Mouse (Mus musculus): Measurements from ENCODE around the gene Zmynd8. TPM values are rescaled to one million over a fixed set of nuclear protein-coding genes. Genes with fewer than 3 reads are reported as not detected.

The Zmynd8 gene
- polyA plus RNA-seq, 1 experiment: 20.7 TPM

- Histone ChIP-seq H3K27me3 (ENCODE audit: control insufficient read depth, insufficient read depth, insufficient read length) (no peaks in the 10 kb centered on the region), H3K79me2 (ENCODE audit: control insufficient read depth, insufficient read depth) (peaks cover 3% of the 10 kb centered on the region), H3ac (ENCODE audit: control insufficient read depth, insufficient read length, low read depth) (no peak overlapping the region), H3K79me3 (ENCODE audit: low read depth) (no peaks in the 10 kb centered on the region), H3K36me3 (ENCODE audit: control insufficient read depth, insufficient read depth) (peaks cover 93% of the 10 kb centered on the region), H3K4me3 (ENCODE audit: insufficient read depth, poor library complexity, severe bottlenecking) (no peak overlapping the region)
- TF ChIP-seq FOSL1 (IDR thresholded peaks at IDR 0.05; ENCODE audit: insufficient read depth, low read length, poor library complexity, severe bottlenecking) (no peak), MYOD1 (IDR thresholded peaks at IDR 0.05; ENCODE audit: control insufficient read depth, insufficient read length, low read depth) (no peak), USF1 (IDR thresholded peaks at IDR 0.05; ENCODE audit: low read depth) (no peak), CEBPB (IDR thresholded peaks at IDR 0.05; ENCODE audit: low read depth) (no peak), CTCF (IDR thresholded peaks at IDR 0.05; ENCODE audit: control insufficient read depth, insufficient read depth, insufficient read length) (no peak), MYOG (IDR thresholded peaks at IDR 0.05; ENCODE audit: control insufficient read depth, extremely low read depth, insufficient read length) (no peak)
Measured at GRCm38 (mm10) chr2:165839317-165839652, 59.5 kb downstream of the Zmynd8 start.

GRCm38 (mm10) chr2:165838606-165839316 is 60.1 kb downstream of the Zmynd8 start:
- Histone ChIP-seq H3K36me3 (ENCODE audit: control insufficient read depth, insufficient read depth) (peaks cover 93% of the 10 kb centered on the region), H3K79me3 (ENCODE audit: low read depth) (no peaks in the 10 kb centered on the region), H3K79me2 (ENCODE audit: control insufficient read depth, insufficient read depth) (no peaks in the 10 kb centered on the region), H3K27me3 (ENCODE audit: control insufficient read depth, insufficient read depth, insufficient read length) (no peaks in the 10 kb centered on the region), H3ac (ENCODE audit: control insufficient read depth, insufficient read length, low read depth) (no peak overlapping the region), H3K4me3 (ENCODE audit: insufficient read depth, poor library complexity, severe bottlenecking) (no peak overlapping the region)
- no peak for TF ChIP-seq CTCF (IDR thresholded peaks at IDR 0.05; ENCODE audit: control insufficient read depth, insufficient read depth, insufficient read length)
- no peak for TF ChIP-seq CEBPB (IDR thresholded peaks at IDR 0.05; ENCODE audit: low read depth)
- TF ChIP-seq FOSL1 (IDR thresholded peaks at IDR 0.05; ENCODE audit: insufficient read depth, low read length, poor library complexity, severe bottlenecking): no peak
- TF ChIP-seq MAX (IDR thresholded peaks at IDR 0.05): no peak
- TF ChIP-seq MYOD1 (IDR thresholded peaks at IDR 0.05; ENCODE audit: control insufficient read depth, insufficient read length, low read depth): no peak
- no peak for TF ChIP-seq USF1 (IDR thresholded peaks at IDR 0.05; ENCODE audit: low read depth)
- no peak for TF ChIP-seq MYOG (IDR thresholded peaks at IDR 0.05; ENCODE audit: control insufficient read depth, extremely low read depth, insufficient read length)

- Histone ChIP-seq H3K36me3 (ENCODE audit: control insufficient read depth, insufficient read depth) (peaks cover 90% of the 10 kb centered on the region), H3K79me3 (ENCODE audit: low read depth) (no peaks in the 10 kb centered on the region), H3ac (ENCODE audit: control insufficient read depth, insufficient read length, low read depth) (no peak overlapping the region), H3K79me2 (ENCODE audit: control insufficient read depth, insufficient read depth) (no peaks in the 10 kb centered on the region), H3K27me3 (ENCODE audit: control insufficient read depth, insufficient read depth, insufficient read length) (no peaks in the 10 kb centered on the region), H3K4me3 (ENCODE audit: insufficient read depth, poor library complexity, severe bottlenecking) (no peak overlapping the region)
- TF ChIP-seq USF1 (IDR thresholded peaks at IDR 0.05; ENCODE audit: low read depth) (no peak), CEBPB (IDR thresholded peaks at IDR 0.05; ENCODE audit: low read depth) (no peak), MYOG (IDR thresholded peaks at IDR 0.05; ENCODE audit: control insufficient read depth, extremely low read depth, insufficient read length) (no peak), MAX (IDR thresholded peaks at IDR 0.05) (no peak), FOSL1 (IDR thresholded peaks at IDR 0.05; ENCODE audit: insufficient read depth, low read length, poor library complexity, severe bottlenecking) (no peak), CTCF (IDR thresholded peaks at IDR 0.05; ENCODE audit: control insufficient read depth, insufficient read depth, insufficient read length) (no peak), MYOD1 (IDR thresholded peaks at IDR 0.05; ENCODE audit: control insufficient read depth, insufficient read length, low read depth) (no peak)
Measured at GRCm38 (mm10) chr2:165834601-165835000, 64.2 kb downstream of the Zmynd8 start.

GRCm38 (mm10) chr2:165833468-165833867 is 65.3 kb downstream of the Zmynd8 start:
- Histone ChIP-seq H3K36me3 (ENCODE audit: control insufficient read depth, insufficient read depth) (peaks cover 90% of the 10 kb centered on the region), H3K79me2 (ENCODE audit: control insufficient read depth, insufficient read depth) (no peaks in the 10 kb centered on the region), H3K79me3 (ENCODE audit: low read depth) (no peaks in the 10 kb centered on the region), H3ac (ENCODE audit: control insufficient read depth, insufficient read length, low read depth) (no peak overlapping the region), H3K27me3 (ENCODE audit: control insufficient read depth, insufficient read depth, insufficient read length) (no peaks in the 10 kb centered on the region), H3K4me3 (ENCODE audit: insufficient read depth, poor library complexity, severe bottlenecking) (peak overlapping the region; percentile 18)
- TF ChIP-seq MYOG (IDR thresholded peaks at IDR 0.05; ENCODE audit: control insufficient read depth, extremely low read depth, insufficient read length) (no peak), MYOD1 (IDR thresholded peaks at IDR 0.05; ENCODE audit: control insufficient read depth, insufficient read length, low read depth) (no peak), CEBPB (IDR thresholded peaks at IDR 0.05; ENCODE audit: low read depth) (no peak), USF1 (IDR thresholded peaks at IDR 0.05; ENCODE audit: low read depth) (no peak), MAX (IDR thresholded peaks at IDR 0.05) (no peak), FOSL1 (IDR thresholded peaks at IDR 0.05; ENCODE audit: insufficient read depth, low read length, poor library complexity, severe bottlenecking) (no peak), CTCF (IDR thresholded peaks at IDR 0.05; ENCODE audit: control insufficient read depth, insufficient read depth, insufficient read length) (no peak)

- TF ChIP-seq USF1 (IDR thresholded peaks at IDR 0.05; ENCODE audit: low read depth): no peak
- TF ChIP-seq MYOG (IDR thresholded peaks at IDR 0.05; ENCODE audit: control insufficient read depth, extremely low read depth, insufficient read length): no peak
- no peak for TF ChIP-seq CEBPB (IDR thresholded peaks at IDR 0.05; ENCODE audit: low read depth)
- no peak for TF ChIP-seq MAX (IDR thresholded peaks at IDR 0.05)
- TF ChIP-seq CTCF (IDR thresholded peaks at IDR 0.05; ENCODE audit: control insufficient read depth, insufficient read depth, insufficient read length): no peak
- no peak for TF ChIP-seq MYOD1 (IDR thresholded peaks at IDR 0.05; ENCODE audit: control insufficient read depth, insufficient read length, low read depth)
- no peak for TF ChIP-seq FOSL1 (IDR thresholded peaks at IDR 0.05; ENCODE audit: insufficient read depth, low read length, poor library complexity, severe bottlenecking)
- no peaks in the 10 kb centered on the region for H3K79me2 ChIP-seq (ENCODE audit: control insufficient read depth, insufficient read depth)
- H3K27me3 ChIP-seq (ENCODE audit: control insufficient read depth, insufficient read depth, insufficient read length): no peaks in the 10 kb centered on the region
- peaks cover 89% of the 10 kb centered on the region for H3K36me3 ChIP-seq (ENCODE audit: control insufficient read depth, insufficient read depth)
- no peaks in the 10 kb centered on the region for H3K79me3 ChIP-seq (ENCODE audit: low read depth)
- H3K4me3 ChIP-seq (ENCODE audit: insufficient read depth, poor library complexity, severe bottlenecking): no peak overlapping the region
- H3ac ChIP-seq (ENCODE audit: control insufficient read depth, insufficient read length, low read depth): no peak overlapping the region
Measured at GRCm38 (mm10) chr2:165832720-165833119, 66.1 kb downstream of the Zmynd8 start.
